Mouse (Mus musculus): ENCODE results near the gene Dnpep. TPM values are rescaled to one million over a fixed set of nuclear protein-coding genes. Genes with fewer than 3 reads are reported as not detected.

The Dnpep gene
- total and polyA plus RNA-seq, 2 experiments from 2014 or later: 128 to 145 TPM

DNA sequence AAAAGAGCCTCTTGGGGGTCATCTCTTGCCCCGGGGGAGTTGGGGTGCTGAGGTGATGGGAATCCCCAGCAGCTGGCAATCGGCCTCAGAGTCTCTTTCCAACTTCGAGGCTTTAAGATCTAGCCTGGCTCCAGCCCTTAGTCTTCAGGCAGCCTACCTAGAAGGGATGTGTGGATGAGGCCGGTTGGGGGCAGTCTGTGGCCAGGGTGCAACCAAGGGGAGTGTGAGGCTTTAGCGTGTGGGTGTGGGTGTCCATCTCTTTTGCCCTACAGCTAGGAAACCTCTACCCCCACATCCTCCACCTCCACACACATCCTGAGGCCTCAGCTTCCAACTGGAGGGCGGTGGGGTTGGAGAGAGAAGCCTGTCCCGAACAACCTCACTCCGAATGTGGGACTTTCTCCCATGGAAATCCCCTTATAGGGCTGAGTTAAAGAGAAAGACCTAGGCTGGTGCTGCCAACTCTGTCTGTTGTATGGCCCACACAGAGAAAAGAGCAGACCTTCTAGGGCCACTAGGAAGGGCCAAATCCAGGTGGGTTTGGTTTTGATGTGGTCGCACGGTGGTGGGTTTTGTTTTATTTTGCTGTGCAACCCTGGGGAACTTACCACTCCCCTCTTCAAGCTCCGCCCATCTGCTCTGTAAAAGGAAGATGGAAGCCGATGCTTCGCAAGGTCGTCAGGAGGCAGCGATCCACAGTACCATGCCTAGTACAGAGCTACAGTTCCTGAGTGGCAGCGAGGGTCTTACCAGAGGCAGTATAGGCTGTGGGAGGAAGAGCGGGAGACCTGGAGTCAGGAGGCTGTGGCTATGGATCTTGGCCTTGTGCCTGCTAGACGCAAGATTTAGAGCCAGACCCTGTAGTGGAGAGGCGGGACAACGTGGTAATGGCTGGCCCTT is 27.5 kb upstream of the Dnpep start:
- no peak for ATAC-seq (ENCODE audit: low FRiP score)
- TF ChIP-seq CTCF (IDR thresholded peaks at IDR 0.05): 0 out of 2 replicates have a peak, but pooled peaks have one; percentile 5
- H3K4me1 ChIP-seq (ENCODE audit: insufficient read depth, low read length): no peaks in the 10 kb centered on the region
- WGBS: 39% methylated on average over 20 of the region's 20 CpGs
- H3K9me3 ChIP-seq (ENCODE audit: low read length): no peaks in the 10 kb centered on the region
- no peak for DNase-seq (ENCODE audit: low spot score)
- no peak overlapping the region for H3K9ac ChIP-seq (replicated peaks; ENCODE audit: low read length, poor library complexity, severe bottlenecking)
- H3K4me2 ChIP-seq (ENCODE audit: low read depth, low read length, poor library complexity, severe bottlenecking): no peak overlapping the region
- no peak overlapping the region for H3K4me3 ChIP-seq (ENCODE audit: low read depth, low read length)
- H3K27ac ChIP-seq (ENCODE audit: low read depth, low read length): no peak overlapping the region
- no peaks in the 10 kb centered on the region for H3K36me3 ChIP-seq (ENCODE audit: insufficient read depth, low read length)
- H3K27me3 ChIP-seq (ENCODE audit: insufficient read depth, low read length): no peaks in the 10 kb centered on the region

DNA sequence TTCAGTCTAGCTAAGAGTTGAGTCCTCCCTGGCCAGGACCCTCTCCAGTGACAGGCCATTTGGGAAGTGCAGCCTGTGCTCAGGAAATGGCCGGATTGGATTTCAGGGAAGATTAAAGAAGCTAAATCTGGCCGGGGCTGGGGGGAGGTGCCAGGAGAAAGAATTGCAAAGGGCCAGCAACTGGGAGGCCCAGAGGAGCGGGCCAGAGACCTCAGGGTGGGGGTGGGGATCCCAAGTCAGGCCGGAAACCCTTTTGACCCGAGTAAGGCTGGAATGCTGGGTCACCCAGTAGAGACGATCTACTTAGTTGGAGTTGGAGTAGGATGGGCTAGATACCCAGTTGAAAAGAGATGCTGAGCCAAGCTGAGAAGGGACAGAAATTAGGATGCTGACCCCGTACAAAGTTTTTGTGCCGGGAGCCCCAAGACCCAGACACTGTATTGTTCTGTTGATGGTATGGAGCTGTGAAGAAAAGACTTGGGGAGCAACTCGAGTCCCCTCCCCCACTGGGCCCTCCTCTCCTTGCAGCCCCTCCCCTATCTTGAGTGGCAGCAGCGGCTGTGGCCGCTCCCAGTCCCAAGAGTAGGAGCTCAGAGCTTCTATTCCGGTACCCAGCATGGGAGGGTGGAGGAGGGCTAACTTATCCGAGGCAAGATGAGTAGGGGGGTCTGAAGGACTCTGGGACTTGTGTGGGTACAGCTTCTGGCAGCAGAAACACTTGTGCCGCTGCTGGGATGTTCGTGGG is 26.7 kb upstream of the Dnpep start:
- H3K9ac ChIP-seq (replicated peaks; ENCODE audit: low read length, poor library complexity, severe bottlenecking): no peak overlapping the region
- H3K4me3 ChIP-seq (ENCODE audit: low read depth, low read length): no peak overlapping the region
- H3K27me3 ChIP-seq (ENCODE audit: insufficient read depth, low read length): no peaks in the 10 kb centered on the region
- ATAC-seq (ENCODE audit: low FRiP score) (no peak), DNase-seq (ENCODE audit: low spot score) (no peak)
- H3K36me3 ChIP-seq (ENCODE audit: insufficient read depth, low read length): no peaks in the 10 kb centered on the region
- WGBS: 10% methylated on average over 15 of the region's 15 CpGs
- no peaks in the 10 kb centered on the region for H3K9me3 ChIP-seq (ENCODE audit: low read length)
- H3K27ac ChIP-seq (ENCODE audit: low read depth, low read length): no peak overlapping the region
- H3K4me2 ChIP-seq (ENCODE audit: low read depth, low read length, poor library complexity, severe bottlenecking): no peak overlapping the region
- H3K4me1 ChIP-seq (ENCODE audit: insufficient read depth, low read length): no peaks in the 10 kb centered on the region
- no peak for TF ChIP-seq CTCF (IDR thresholded peaks at IDR 0.05)

DNA sequence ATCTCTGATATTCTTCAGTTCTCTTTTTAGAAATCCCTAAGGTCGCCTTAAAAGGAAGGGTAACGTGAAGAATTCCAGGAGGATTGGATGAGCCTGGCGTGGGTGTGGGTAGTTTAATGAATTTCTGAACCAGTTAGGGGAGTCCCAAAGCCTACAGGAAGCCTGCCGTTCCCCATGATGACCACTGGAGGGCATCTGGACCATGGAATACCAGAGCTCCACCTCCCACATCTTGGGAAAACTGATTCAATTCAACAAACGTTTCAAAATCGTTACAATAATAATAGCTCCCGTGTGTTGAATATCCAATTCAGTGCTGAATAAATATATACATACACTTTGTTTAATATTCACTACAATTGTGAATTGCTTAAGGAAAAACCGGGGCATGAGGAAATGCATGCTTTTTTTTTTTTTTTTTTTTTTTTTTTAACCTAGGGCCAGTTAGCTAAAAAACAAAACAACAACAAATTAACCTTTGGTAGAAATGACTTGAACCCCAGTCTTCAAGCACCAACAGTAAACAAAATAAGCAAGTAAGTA is 25.2 kb upstream of the Dnpep start:
- peak; percentile 92 for DNase-seq (ENCODE audit: low spot score)
- Histone ChIP-seq H3K27me3 (ENCODE audit: insufficient read depth, low read length) (no peaks in the 10 kb centered on the region), H3K4me1 (ENCODE audit: insufficient read depth, low read length) (peaks cover 10% of the 10 kb centered on the region), H3K27ac (ENCODE audit: low read depth, low read length) (no peak overlapping the region), H3K9me3 (ENCODE audit: low read length) (no peaks in the 10 kb centered on the region), H3K9ac (replicated peaks; ENCODE audit: low read length, poor library complexity, severe bottlenecking) (no peak overlapping the region), H3K4me2 (ENCODE audit: low read depth, low read length, poor library complexity, severe bottlenecking) (no peak overlapping the region), H3K4me3 (ENCODE audit: low read depth, low read length) (no peak overlapping the region), H3K36me3 (ENCODE audit: insufficient read depth, low read length) (no peaks in the 10 kb centered on the region)
- peak; percentile 95 for TF ChIP-seq CTCF (IDR thresholded peaks at IDR 0.05)
- WGBS: 2% methylated on average over 8 of the region's 8 CpGs
- ATAC-seq (ENCODE audit: low FRiP score): peak; percentile 64; the same call in 1 of the 2 replicates

DNA sequence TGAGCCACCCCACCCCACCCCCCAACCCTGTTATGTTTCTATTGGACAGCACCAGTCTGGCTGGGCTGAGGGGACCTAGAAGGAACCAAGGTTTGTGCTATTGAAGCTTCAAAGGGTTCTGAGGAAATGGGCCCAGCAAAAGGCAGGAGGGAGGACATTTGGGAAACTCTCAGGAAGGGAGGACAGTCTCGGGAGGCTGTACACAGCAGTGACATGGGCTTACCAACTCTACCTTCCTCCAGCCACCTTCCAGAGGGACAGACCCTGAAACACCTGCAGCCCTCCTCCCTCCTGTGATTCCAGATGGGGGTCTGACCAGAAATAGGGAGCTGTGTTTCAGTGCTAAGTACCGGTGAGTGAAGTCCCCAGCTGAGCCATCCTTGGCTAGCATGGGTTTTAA is 22.7 kb upstream of the Dnpep start:
- Histone ChIP-seq H3K27me3 (ENCODE audit: insufficient read depth, low read length) (no peaks in the 10 kb centered on the region), H3K4me1 (ENCODE audit: insufficient read depth, low read length) (peaks cover 10% of the 10 kb centered on the region), H3K4me3 (ENCODE audit: low read depth, low read length) (no peak overlapping the region), H3K4me2 (ENCODE audit: low read depth, low read length, poor library complexity, severe bottlenecking) (no peak overlapping the region), H3K36me3 (ENCODE audit: insufficient read depth, low read length) (no peaks in the 10 kb centered on the region), H3K27ac (ENCODE audit: low read depth, low read length) (no peak overlapping the region), H3K9me3 (ENCODE audit: low read length) (no peaks in the 10 kb centered on the region), H3K9ac (replicated peaks; ENCODE audit: low read length, poor library complexity, severe bottlenecking) (no peak overlapping the region)
- DNase-seq (ENCODE audit: low spot score): no peak
- no peak for TF ChIP-seq CTCF (IDR thresholded peaks at IDR 0.05)
- no peak for ATAC-seq (ENCODE audit: low FRiP score)
- 78% methylated on average over 2 of the region's 2 CpGs for WGBS

DNA sequence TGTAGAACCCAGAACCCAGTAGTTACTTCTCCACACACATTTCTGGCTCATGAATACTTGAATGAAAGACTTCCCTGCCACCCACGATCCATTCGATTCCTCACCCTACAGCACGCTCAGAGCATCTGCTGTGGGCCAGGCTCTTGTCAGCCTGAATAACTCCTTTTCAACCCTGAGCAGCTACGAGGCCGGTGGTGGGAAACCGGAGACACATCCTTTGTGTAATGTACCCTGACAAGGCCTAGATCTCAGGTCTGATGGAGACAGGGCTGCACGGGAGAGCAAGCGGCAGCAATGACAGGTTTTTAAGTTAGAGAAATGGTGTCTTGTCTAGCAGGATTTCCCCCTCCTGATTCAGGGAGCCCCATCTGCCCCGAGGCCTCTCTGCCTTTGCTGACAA is 21.5 kb upstream of the Dnpep start:
- H3K36me3 ChIP-seq (ENCODE audit: insufficient read depth, low read length): no peaks in the 10 kb centered on the region
- TF ChIP-seq CTCF (IDR thresholded peaks at IDR 0.05): no peak
- H3K4me2 ChIP-seq (ENCODE audit: low read depth, low read length, poor library complexity, severe bottlenecking): no peak overlapping the region
- H3K9me3 ChIP-seq (ENCODE audit: low read length): no peaks in the 10 kb centered on the region
- ATAC-seq (ENCODE audit: low FRiP score): peak; percentile 35; the same call in 1 of the 2 replicates
- H3K4me1 ChIP-seq (ENCODE audit: insufficient read depth, low read length): peaks cover 10% of the 10 kb centered on the region
- WGBS: 22% methylated on average over 9 of the region's 9 CpGs
- H3K27ac ChIP-seq (ENCODE audit: low read depth, low read length): peak overlapping the region; percentile 8; the same call in 1 of the 2 replicates
- no peaks in the 10 kb centered on the region for H3K27me3 ChIP-seq (ENCODE audit: insufficient read depth, low read length)
- no peak overlapping the region for H3K9ac ChIP-seq (replicated peaks; ENCODE audit: low read length, poor library complexity, severe bottlenecking)
- DNase-seq (ENCODE audit: low spot score): peak; percentile 24
- H3K4me3 ChIP-seq (ENCODE audit: low read depth, low read length): no peak overlapping the region

All from midbrain, postnatal 0 days (tissue).